Mouse (Mus musculus) T-cell, adult 2 months (primary cell): Measurements from ENCODE around the gene Speg.

Experiments
- DNase-seq: peaks from one replicate; pipeline ENCODE4 v3.0.0; 2022; ENCODE audit warnings: low spot score

Speg gene

DNA sequence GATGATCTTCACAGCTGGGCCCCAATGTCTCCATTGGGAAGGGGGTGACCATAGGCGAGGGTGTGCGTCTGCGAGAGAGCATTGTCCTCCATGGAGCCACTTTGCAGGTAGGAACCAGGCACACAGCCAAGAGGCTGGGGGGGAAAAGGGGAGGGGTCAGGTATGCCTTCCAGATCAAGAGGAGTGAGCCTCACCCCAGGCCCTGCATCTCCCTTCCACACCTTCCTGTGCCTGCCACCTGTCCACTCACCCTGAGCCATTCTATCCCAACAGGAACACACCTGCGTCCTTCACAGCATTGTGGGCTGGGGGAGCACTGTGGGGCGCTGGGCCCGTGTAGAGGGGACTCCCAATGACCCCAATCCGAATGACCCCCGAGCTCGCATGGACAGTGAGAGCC lies 67.1 kb downstream of the Speg start:
- no peak for DNase-seq

- DNase-seq: no peak
Measured at GRCm38 (mm10) chr1:75442811-75443210, 67.7 kb downstream of the Speg start.

DNA sequence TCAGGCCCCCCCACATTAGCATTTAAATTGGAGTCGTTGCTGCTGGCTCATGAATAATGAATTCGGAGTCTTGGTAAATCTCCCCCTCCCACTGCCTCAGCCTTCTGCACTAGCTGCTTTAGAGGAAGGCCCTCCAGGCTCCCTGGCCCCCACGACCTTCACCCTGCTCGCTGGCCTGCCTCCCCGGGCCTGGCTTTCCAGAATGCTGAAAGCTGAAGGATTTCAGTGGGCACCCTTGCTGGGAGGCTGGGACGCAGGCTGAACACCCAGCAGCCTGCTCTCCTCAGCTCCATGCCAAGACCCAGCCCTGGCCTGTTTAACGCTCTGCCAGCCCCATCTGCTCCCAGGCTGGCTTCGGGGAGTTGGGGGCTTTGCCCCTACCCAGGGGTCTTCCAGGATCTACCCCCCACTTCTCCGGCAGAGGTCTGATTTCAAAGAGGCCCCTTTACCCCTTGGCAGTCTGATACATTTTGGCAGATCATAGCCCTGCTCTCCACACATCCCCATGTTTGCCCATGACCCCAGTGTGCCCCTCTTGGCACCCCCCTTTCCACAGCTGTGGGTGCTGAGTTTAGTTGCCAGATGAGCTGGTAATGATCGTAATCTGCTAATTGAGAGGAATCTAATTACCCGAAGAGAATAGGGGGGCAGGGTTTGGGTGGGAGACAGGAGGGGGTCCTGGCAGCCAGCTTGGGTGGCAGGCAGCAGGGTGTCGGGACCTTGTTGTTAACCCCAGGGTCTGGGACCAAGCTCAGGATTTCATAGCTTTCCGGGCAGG lies 68.3 kb downstream of the Speg start:
- DNase-seq: no peak

GRCm38 (mm10) chr1:75444208-75444607 lies 69.1 kb downstream of the Speg start:
- DNase-seq: no peak

DNA sequence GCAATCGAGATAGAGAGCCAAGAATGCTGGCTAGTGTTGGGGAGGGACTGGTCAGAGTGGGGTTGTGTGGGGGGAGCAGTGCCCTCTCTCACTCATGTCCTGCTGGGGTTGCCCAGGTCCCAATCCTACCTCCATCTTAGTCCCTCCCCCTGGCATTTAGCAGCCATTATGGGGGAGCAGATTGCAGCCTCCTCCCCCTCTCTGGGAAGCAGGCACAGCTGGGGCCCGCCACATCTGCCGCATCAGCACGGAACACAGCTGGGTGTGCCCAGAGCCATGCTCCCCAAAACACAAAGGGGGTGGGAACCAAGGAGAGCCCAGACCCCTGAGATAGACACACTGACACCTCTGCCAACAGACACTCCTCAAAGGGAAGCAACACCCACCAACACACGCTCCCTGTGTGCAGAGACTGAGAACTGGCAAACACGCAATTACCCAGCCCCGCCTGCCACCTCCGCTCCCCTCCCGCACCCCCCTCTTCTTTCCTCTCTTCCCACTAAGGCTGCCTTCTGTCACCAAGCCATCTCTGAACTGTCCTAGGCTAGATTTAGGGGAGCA lies 70.1 kb downstream of the Speg start:
- DNase-seq: no peak

DNA sequence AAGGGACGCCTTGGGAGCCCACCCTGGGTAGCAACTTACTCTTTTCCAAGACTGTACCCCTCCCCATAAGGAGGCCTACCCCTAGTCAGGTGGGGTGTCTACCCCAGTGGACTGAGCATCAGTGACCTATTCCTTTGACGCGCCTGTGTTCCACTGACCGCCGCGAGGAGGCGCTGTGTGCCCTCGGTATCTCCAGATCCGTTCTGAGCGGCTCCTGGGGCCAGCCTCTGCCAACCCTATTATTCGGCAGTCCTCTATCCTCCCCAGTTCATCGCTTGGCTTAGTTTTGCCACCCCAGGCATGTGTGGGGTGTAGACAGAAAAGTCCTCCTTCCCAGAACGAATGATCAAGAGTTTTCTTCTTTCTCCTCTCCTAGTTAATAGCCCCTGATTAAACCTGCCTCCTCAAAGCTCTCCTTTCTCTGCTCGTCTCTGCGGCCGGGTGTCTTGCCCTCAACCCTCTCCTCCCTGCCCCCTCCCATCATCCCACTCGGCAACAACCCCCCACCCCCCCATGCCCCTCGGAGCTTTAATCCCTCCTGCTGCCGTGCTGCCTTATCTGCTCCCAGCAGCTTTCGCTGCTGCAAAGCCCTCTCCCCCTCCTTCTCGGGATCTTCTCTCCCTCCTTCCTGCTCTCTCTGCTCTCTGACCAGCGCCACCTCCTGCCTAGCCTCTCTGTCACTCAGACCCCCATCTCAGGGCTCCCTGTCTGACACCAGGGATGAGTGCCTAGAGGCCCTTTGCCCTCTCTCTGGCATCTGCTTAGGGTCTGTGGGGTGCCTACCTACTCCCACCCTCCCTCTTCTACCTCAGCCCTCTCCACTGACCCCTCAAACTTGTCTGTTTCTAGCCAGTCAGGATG lies 70.9 kb downstream of the Speg start:
- DNase-seq: peak; percentile 63

- no peak for DNase-seq
Measured at GRCm38 (mm10) chr1:75446656-75447055, 71.6 kb downstream of the Speg start.

GRCm38 (mm10) chr1:75447265-75448051 lies 72.4 kb downstream of the Speg start:
- DNase-seq: no peak

GRCm38 (mm10) chr1:75448052-75448431 lies 72.9 kb downstream of the Speg start:
- DNase-seq: no peak

GRCm38 (mm10) chr1:75448937-75449336 lies 73.8 kb downstream of the Speg start:
- no peak for DNase-seq

DNA sequence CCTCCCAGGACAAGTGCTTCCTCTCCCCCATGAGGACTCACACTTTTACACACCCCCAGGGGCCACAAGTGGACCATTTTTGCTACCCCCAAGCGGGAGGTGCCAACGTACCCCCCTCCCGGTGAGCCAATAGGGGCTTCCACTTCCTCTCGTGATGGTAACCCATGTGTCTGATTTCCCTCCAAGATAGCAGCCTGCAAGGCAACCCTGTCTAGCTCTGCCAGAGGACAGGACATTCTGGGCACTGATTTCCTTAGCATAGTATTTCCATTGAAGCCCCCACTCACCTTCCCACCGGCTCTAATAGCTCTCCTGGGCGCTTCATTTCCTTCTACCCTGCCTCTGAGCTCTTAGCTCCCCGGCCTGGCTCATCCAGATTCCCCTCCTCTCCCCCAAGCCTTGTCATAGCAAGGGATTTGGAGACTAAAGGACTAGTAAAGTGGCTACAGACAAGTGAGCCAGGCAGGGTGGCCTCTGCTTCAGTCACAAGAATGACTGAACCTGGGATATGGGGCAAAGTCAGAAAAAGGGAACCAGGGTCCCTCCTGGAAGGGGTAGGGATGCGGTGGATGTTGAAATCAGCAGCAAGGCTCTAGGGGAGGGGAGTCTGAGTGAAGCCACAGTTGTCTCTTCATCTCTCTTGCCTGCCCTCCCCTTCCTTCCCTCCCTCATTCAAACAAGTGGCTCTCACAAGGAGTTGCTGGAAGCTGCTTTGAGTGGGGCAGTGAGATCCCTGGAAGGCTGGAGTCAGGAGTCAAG lies 74.5 kb downstream of the Speg start:
- no peak for DNase-seq

DNA sequence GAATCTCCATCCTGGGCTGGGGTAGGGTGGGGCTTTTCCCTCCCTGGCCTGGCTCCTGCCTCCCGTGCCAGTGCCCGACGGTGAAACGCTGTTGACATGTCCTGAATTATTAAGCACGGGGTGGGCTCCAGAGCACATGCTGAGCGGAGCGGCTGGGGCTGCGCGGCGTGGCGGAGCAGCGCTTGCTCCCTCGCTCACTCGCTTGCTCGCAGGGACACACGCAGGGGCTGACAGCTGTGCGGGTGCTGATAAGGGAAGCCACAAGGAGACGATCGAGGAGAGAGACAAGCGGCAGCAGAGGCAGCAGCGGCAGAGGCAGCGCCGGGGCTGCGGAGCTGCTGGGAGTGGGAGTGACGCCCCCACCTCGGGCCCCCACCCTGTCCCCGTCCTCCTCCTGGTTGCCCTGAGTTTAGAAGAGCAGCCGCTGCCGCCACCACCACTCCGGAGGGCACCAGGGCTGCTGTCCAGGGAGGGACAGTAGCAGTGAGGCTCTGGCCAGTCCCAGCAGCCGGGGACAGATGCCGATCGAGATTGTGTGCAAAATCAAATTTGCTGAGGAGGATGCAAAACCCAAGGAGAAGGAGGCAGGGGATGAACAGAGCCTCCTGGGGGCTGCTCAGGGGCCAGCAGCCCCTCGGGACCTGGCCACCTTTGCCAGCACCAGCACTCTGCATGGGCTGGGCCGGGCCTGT lies 75.4 kb downstream of the Speg start, which contains the start of gene Asic4:
Asic4 (plus strand) TSS at position 123 of the 692 bp plus-strand sequence.
- DNase-seq: no peak

DNA sequence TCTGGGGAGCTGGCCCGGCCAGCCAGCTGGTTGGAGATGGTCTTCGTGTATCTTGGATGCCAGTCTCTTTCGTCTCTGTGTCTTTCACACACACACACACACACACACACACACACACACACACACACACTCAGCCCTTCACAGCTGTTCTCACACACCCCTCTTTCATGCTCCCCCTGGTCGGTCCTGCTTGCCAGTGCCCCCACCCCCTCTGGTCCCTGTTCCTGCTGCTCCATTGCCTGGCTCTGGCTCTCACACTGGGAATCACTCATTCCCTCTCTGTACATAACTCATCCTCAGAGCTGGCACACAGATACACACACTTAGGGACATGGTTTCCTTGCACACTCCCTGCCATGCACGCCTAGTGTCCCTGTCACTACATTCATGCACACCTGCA lies 76.8 kb downstream of the Speg start:
- no peak for DNase-seq

- no peak for DNase-seq
Measured at GRCm38 (mm10) chr1:75455433-75455832, 80.3 kb downstream of the Speg start.

- no peak for DNase-seq
Measured at GRCm38 (mm10) chr1:75455948-75456347, 80.9 kb downstream of the Speg start.

GRCm38 (mm10) chr1:75456746-75457564 lies 81.9 kb downstream of the Speg start:
- no peak for DNase-seq

DNA sequence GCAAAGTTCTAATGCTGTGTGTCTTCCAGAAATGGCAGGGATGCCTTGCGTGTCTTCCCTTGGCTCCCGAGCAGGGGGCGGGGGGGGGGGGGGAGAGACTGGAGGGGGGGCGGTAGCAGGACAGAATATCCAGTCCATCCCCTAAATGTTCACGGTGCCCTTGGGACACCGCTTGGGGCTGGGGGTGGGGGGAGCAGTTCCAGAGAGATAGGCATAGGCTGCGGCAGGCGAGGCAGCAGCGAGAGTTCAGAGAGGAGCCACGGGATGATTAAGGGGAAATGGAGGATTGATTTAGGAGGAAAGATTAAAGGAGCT lies 82.6 kb downstream of the Speg start:
- no peak for DNase-seq

- no peak for DNase-seq
Measured at GRCm38 (mm10) chr1:75458025-75458788, 83.1 kb downstream of the Speg start.
